Mouse (Mus musculus): ENCODE measurements around the gene Upp2.

DNA sequence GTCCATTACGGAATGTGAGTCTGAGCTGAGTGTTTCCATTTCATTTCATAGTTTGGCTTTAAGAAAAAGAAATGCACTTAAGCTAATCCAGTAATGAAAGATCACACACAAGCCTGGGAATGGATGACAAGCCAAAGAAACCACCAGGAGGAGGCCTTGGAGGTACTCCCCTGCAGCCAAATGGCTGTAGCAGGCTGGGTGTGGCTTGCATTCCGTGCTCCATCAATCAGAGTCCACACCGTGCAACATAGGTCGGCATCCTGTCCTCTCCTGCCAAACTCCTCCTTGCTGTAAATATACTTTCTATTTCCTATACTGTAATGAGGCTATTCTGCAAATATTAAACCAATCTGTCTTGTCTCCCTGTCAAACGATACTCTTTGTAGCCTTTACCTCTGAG is 143.1 kb downstream of the Upp2 start:
- TF ChIP-seq POLR2AphosphoS5 (IDR thresholded peaks at IDR 0.05; ENCODE audit: insufficient replicate concordance, low read depth, low read length) (no peak), CTCF (IDR thresholded peaks at IDR 0.05; ENCODE audit: low read depth, low read length) (no peak), TAL1 (conservative IDR thresholded peaks at IDR 0.05; ENCODE audit: low read depth, low read length) (no peak), GATA1 (IDR thresholded peaks at IDR 0.05; ENCODE audit: borderline replicate concordance, low read length) (no peak), GATA2 (IDR thresholded peaks at IDR 0.05; ENCODE audit: borderline replicate concordance, low read depth, low read length) (no peak)
